9 mouse cellular contexts compared by ENCODE assay signal in genomic region chr19:20434541-20434940, GRCm38 (mm10). TPM values are rescaled to one million over a fixed set of nuclear protein-coding genes. Genes with fewer than 3 reads are reported as not detected.
DNase-seq lines count a peak whose midpoint lies in the region; ATAC-seq and TF ChIP-seq lines count a peak whose summit lies in the region.
"Had no signal": no experiment of that assay in that cellular context is flagged by ENCODE, and none has a peak within 500 bp of the region (broad histone marks: within the 10 kb centered on the region; RNA-seq: fewer than 3 reads in every experiment).

No protein-coding gene starts in this region.

- no peak overlapping the region for H3K27ac ChIP-seq in MEL (ENCODE audit: control insufficient read depth, low read depth, low read length)
- no peak overlapping the region for H3K27ac ChIP-seq in liver, postnatal 0 days (ENCODE audit: low read depth)
- H3K27ac ChIP-seq: stomach, embryonic 15.5 days had no signal

- TF ChIP-seq EP300 in MEL (IDR thresholded peaks at IDR 0.05; ENCODE audit: low read depth in 1 of 2, low read length in 2 of 2), result no peak
- no peak for TF ChIP-seq EP300 in liver, postnatal 0 days (IDR thresholded peaks at IDR 0.05; ENCODE audit: low read depth)

- H3K4me2 ChIP-seq in liver, postnatal 0 days (ENCODE audit: low read depth, low read length), result no peak overlapping the region
- H3K4me2 ChIP-seq: stomach, embryonic 15.5 days had no signal

- H3K9me3 ChIP-seq in MEL (replicated peaks; ENCODE audit: insufficient read depth, low read length), result no peaks in the 10 kb centered on the region
- no peaks in the 10 kb centered on the region for H3K9me3 ChIP-seq in liver, postnatal 0 days (ENCODE audit: low read length)
- H3K9me3 ChIP-seq: stomach, embryonic 15.5 days had no signal

- H3K36me3 ChIP-seq in MEL (ENCODE audit: control insufficient read depth in 1 of 2, insufficient read depth in 2 of 2, low read length in 2 of 2), result no peaks in the 10 kb centered on the region
- no peaks in the 10 kb centered on the region for H3K36me3 ChIP-seq in liver, postnatal 0 days (replicated peaks; ENCODE audit: insufficient read depth, low read length)
- H3K36me3 ChIP-seq: stomach, embryonic 15.5 days had no signal

- H3K79me2 ChIP-seq in MEL (ENCODE audit: control insufficient read depth, insufficient read depth, low read length, poor library complexity), result no peaks in the 10 kb centered on the region

- 6% methylated on average over 3 of the region's 3 CpGs for WGBS in liver, postnatal 0 days (ENCODE audit: insufficient replicate concordance)

- H3K9ac ChIP-seq in MEL (ENCODE audit: control insufficient read depth, low read depth, low read length, poor library complexity, severe bottlenecking), result no peak overlapping the region
- H3K9ac ChIP-seq in liver, postnatal 0 days (replicated peaks), result no peak overlapping the region
- H3K9ac ChIP-seq: stomach, embryonic 15.5 days had no signal

- no peak; the same call in none of the 2 replicates for TF ChIP-seq RAD21 in MEL (IDR thresholded peaks at IDR 0.05; ENCODE audit: low read depth, low read length)

- TF ChIP-seq CTCF in MEL (IDR thresholded peaks at IDR 0.05 in 2 of 3, conservative IDR thresholded peaks at IDR 0.05 in 1 of 3; ENCODE audit: control insufficient read depth in 1 of 3, insufficient read depth in 1 of 3, low read depth in 2 of 3, low read length in 3 of 3, poor library complexity in 1 of 3, severe bottlenecking in 1 of 3), result peak; percentile 48 to 55 (median 50)
- TF ChIP-seq CTCF in liver, postnatal 0 days (IDR thresholded peaks at IDR 0.05; ENCODE audit: low read depth), result peak; percentile 91

- DNase-seq in 3T3-L1 (ENCODE audit: low read depth, low spot score) (peak; percentile 92), MEL (ENCODE audit: low read depth, low spot score) (peak; percentile 37)
- peak; percentile 28 to 29 for DNase-seq in cerebellum, postnatal 36 days
- DNase-seq in gastrocnemius, postnatal 4 days (ENCODE audit: low spot score in 2 of 2), result peak; percentile 36 to 56
- peak; percentile 68 for DNase-seq in kidney, postnatal 14 days
- peak; percentile 69 for DNase-seq in liver, postnatal 0 days
- DNase-seq in retina, embryonic 14.5 days (ENCODE audit: low spot score), result peak; percentile 84
- peak; percentile 63 for DNase-seq in thymus, postnatal 4 days

- TF ChIP-seq POLR2A in MEL (IDR thresholded peaks at IDR 0.05; ENCODE audit: control insufficient read depth in 1 of 2, insufficient read depth in 1 of 2, low read depth in 1 of 2, low read length in 2 of 2, poor library complexity in 1 of 2), result no peak

- ATAC-seq in liver, postnatal 0 days, result peak; percentile 44; the same call in 1 of the 2 replicates

- no peak overlapping the region for H3K4me3 ChIP-seq in MEL (ENCODE audit: control insufficient read depth in 1 of 2, insufficient read depth in 1 of 2, low read depth in 2 of 2, low read length in 2 of 2)
- no peak overlapping the region for H3K4me3 ChIP-seq in liver, postnatal 0 days (ENCODE audit: low read depth, low read length)
- H3K4me3 ChIP-seq: stomach, embryonic 15.5 days had no signal

- H3K4me1 ChIP-seq in MEL (ENCODE audit: control insufficient read depth in 1 of 2, insufficient read depth in 2 of 2, low read length in 2 of 2), result no peaks in the 10 kb centered on the region
- no peaks in the 10 kb centered on the region for H3K4me1 ChIP-seq in liver, postnatal 0 days (ENCODE audit: insufficient read depth)
- H3K4me1 ChIP-seq: stomach, embryonic 15.5 days had no signal

- no peaks in the 10 kb centered on the region for H3K27me3 ChIP-seq in MEL (ENCODE audit: control insufficient read depth in 1 of 2, insufficient read depth in 2 of 2, low read length in 2 of 2)
- no peaks in the 10 kb centered on the region for H3K27me3 ChIP-seq in liver, postnatal 0 days (ENCODE audit: insufficient read depth, low read length)
- H3K27me3 ChIP-seq: stomach, embryonic 15.5 days had no signal

TF ChIP-seq in MEL, 35 proteins besides CTCF, POLR2A, EP300 and RAD21:
- TF ChIP-seq ZC3H11A (IDR thresholded peaks at IDR 0.05; ENCODE audit: low read depth, low read length), result no peak
- peak; percentile 35 for TF ChIP-seq SMC3 (IDR thresholded peaks at IDR 0.05; ENCODE audit: low read depth, low read length)

RNA-seq across cellular contexts. Expression of gene Anxa1, which starts 43.8 kb away (rescaled TPM):
- not detected in 2 replicates for total RNA-seq in MEL (2012; rRNA removed)
- not detected for polyA plus RNA-seq in MEL (2012; ENCODE audit: insufficient read depth in 1 of 2, insufficient read length in 2 of 2, low read depth in 1 of 2, low replicate concordance in 2 of 2, missing spikeins in 1 of 2)
- 10 to 100 TPM; 45.6 to 52.9 TPM for total RNA-seq in gastrocnemius, postnatal 4 days (2021)
- polyA plus RNA-seq in liver, postnatal 0 days (2015; fragmentation: Nextera tagmentation; extraction: Ambion mirVana), result 152 and 153 TPM in 2 replicates

RNA-seq across cellular contexts. Expression of gene Aldh1a1, which starts 58.0 kb away (rescaled TPM):
- total RNA-seq in MEL (2012; rRNA removed), result 6.3 and 10.3 TPM in 2 replicates
- 1 to 10 TPM in 1 of 2 experiments, not detected in 1; 2.3 TPM for polyA plus RNA-seq in MEL (2012; ENCODE audit: insufficient read depth in 1 of 2, insufficient read length in 2 of 2, low read depth in 1 of 2, low replicate concordance in 2 of 2, missing spikeins in 1 of 2)
- total RNA-seq in gastrocnemius, postnatal 4 days (2021), result 1 to 10 TPM; 8.8 to 8.9 TPM
- 2.3 and 3.0 TPM in 2 replicates for polyA plus RNA-seq in liver, postnatal 0 days (2015; fragmentation: Nextera tagmentation; extraction: Ambion mirVana)

Comparison
In these comparisons a context has a peak if more than half of its experiments do, and no peak if none do; other contexts are left out.
1. DNase-seq: peak in every context shown above with its lines; median percentile 92 in 3T3-L1; 84 in retina, embryonic 14.5 days; 69 in liver, postnatal 0 days; 68 in kidney, postnatal 14 days; 63 in thymus, postnatal 4 days; 46 in gastrocnemius, postnatal 4 days; 37 in MEL; 28 in cerebellum, postnatal 36 days.
2. RNA of gene Anxa1, which starts 43.8 kb away (total RNA-seq): 45.6 to 52.9 TPM in gastrocnemius, postnatal 4 days; not detected in MEL; every median in the first group is over 10 times any median in the second.